In genomic region chr11:60253546-60253945, GRCm38 (mm10) we compare ENCODE assay signal across 18 mouse cellular contexts. TPM values are rescaled to one million over a fixed set of nuclear protein-coding genes. Genes with fewer than 3 reads are reported as not detected.
DNase-seq lines count a peak whose midpoint lies in the region; ATAC-seq and TF ChIP-seq lines count a peak whose summit lies in the region.
"Had no signal": no experiment of that assay in that cellular context is flagged by ENCODE, and none has a peak within 500 bp of the region (broad histone marks: within the 10 kb centered on the region; RNA-seq: fewer than 3 reads in every experiment).

No protein-coding gene starts in this region.

- no peak overlapping the region for H3K4me2 ChIP-seq in neural tube, embryonic 15.5 days
- H3K4me2 ChIP-seq: kidney, embryonic 15.5 days; limb, embryonic 13.5 days; neural tube, embryonic 13.5 days had no signal

- no peak for TF ChIP-seq CTCF in gastrocnemius, adult 2 months (IDR thresholded peaks at IDR 0.05)
- TF ChIP-seq CTCF in kidney, adult 2 months (conservative IDR thresholded peaks at IDR 0.05; ENCODE audit: insufficient read depth, insufficient read length, low read depth, low read length) = no peak

- no peak for TF ChIP-seq POLR2A in kidney, adult 2 months (IDR thresholded peaks at IDR 0.05; ENCODE audit: low read depth, low read length)

- H3K27ac ChIP-seq in gastrocnemius, adult 2 months = peak overlapping the region; percentile 24
- H3K27ac ChIP-seq in kidney, adult 2 months (ENCODE audit: insufficient read depth, low read depth, low read length) = no peak overlapping the region
- no peak overlapping the region for H3K27ac ChIP-seq in neural tube, embryonic 15.5 days (replicated peaks)
- H3K27ac ChIP-seq: hindbrain, embryonic 10.5 days; kidney, embryonic 15.5 days; limb, embryonic 13.5 days; midbrain, embryonic 10.5 days; neural tube, embryonic 13.5 days had no signal

- 86% methylated on average over 2 of the region's 2 CpGs for WGBS in kidney, adult 2 months
- WGBS in neural tube, embryonic 15.5 days = 94% methylated on average over 2 of the region's 2 CpGs

- DNase-seq in gastrocnemius, adult 2 months = no peak
- no peak for DNase-seq in gastrocnemius, postnatal 36 days
- DNase-seq in kidney, adult 2 months = peak; percentile 25
- DNase-seq in kidney, postnatal 14 days = no peak
- DNase-seq in adrenal gland, adult 2 months = peak; percentile 74
- DNase-seq in heart, postnatal 4 days = peak; percentile 29
- DNase-seq in cerebellum, postnatal 10 days = no peak
- DNase-seq: cerebellum, postnatal 36 days; forebrain, postnatal 0 days; right cerebral cortex, postnatal 4 days; thymus, adult 2 months had no signal

- no peaks in the 10 kb centered on the region for H3K27me3 ChIP-seq in kidney, adult 2 months (replicated peaks; ENCODE audit: control insufficient read depth, insufficient read depth, low read length)
- H3K27me3 ChIP-seq in neural tube, embryonic 15.5 days (replicated peaks) = no peaks in the 10 kb centered on the region
- H3K27me3 ChIP-seq: kidney, embryonic 15.5 days; limb, embryonic 13.5 days; neural tube, embryonic 13.5 days had no signal

- peaks cover 7% of the 10 kb centered on the region for H3K4me1 ChIP-seq in kidney, adult 2 months (ENCODE audit: control insufficient read depth, insufficient read depth, low read length)
- peaks cover 24% of the 10 kb centered on the region for H3K4me1 ChIP-seq in neural tube, embryonic 15.5 days

- no peak overlapping the region for H3K9ac ChIP-seq in neural tube, embryonic 15.5 days (replicated peaks)
- H3K9ac ChIP-seq: forebrain, postnatal 0 days; kidney, embryonic 15.5 days; limb, embryonic 13.5 days; neural tube, embryonic 13.5 days had no signal

- H3K4me3 ChIP-seq in gastrocnemius, adult 2 months = no peak overlapping the region
- H3K4me3 ChIP-seq in kidney, adult 2 months (ENCODE audit: insufficient read depth, low read depth, low read length) = no peak overlapping the region
- H3K4me3 ChIP-seq in neural tube, embryonic 15.5 days (replicated peaks) = no peak overlapping the region
- H3K4me3 ChIP-seq: embryonic facial prominence, embryonic 10.5 days; hindbrain, embryonic 10.5 days; kidney, embryonic 15.5 days; limb, embryonic 13.5 days; midbrain, embryonic 10.5 days; neural tube, embryonic 13.5 days had no signal

- intact Hi-C loops in gastrocnemius, adult 2 months (cut with DNase I) = no loop called here
- intact Hi-C loops in gastrocnemius, postnatal 36 days (cut with DNase I) = loop anchor here (5.0 kb wide), 2 partner anchors 39 to 159 kb away; no protein-coding TSS in a partner anchor

- no peak for ATAC-seq in neural tube, embryonic 15.5 days (ENCODE audit: low FRiP score)
- ATAC-seq: forebrain, postnatal 0 days had no signal

- no peaks in the 10 kb centered on the region for H3K9me3 ChIP-seq in neural tube, embryonic 15.5 days (replicated peaks)
- H3K9me3 ChIP-seq: embryonic facial prominence, embryonic 10.5 days; hindbrain, embryonic 10.5 days; kidney, embryonic 15.5 days; midbrain, embryonic 10.5 days; neural tube, embryonic 13.5 days had no signal

- H3K36me3 ChIP-seq in kidney, adult 2 months (ENCODE audit: control insufficient read depth, insufficient read depth, low read length) = no peaks in the 10 kb centered on the region; the same call in 1 of the 2 replicates
- H3K36me3 ChIP-seq in neural tube, embryonic 15.5 days = peaks cover 21% of the 10 kb centered on the region

RNA-seq across cellular contexts. Expression of gene Srebf1, which starts 31.2 kb away (rescaled TPM):
- 10 to 100 TPM; 27.5 to 43.4 TPM for total RNA-seq in gastrocnemius, adult 2 months (2021)
- 10 to 100 TPM; 18.4 to 21.0 TPM for total RNA-seq in gastrocnemius, postnatal 36 days (2021)
- polyA plus RNA-seq in kidney, adult 2 months (2012; rRNA removed) = 89.1 and 123 TPM in 2 replicates
- total RNA-seq in adrenal gland, adult 2 months (2021) = 100 to 1,000 TPM; 201 to 250 TPM
- 661 and 745 TPM in 2 replicates for polyA plus RNA-seq in adrenal gland, adult 2 months (2012; rRNA removed)
- 10 to 100 TPM; 35.8 to 50.8 TPM for total RNA-seq in heart, postnatal 4 days (2021)
- 44.2 and 50.0 TPM in 2 replicates for polyA plus RNA-seq in neural tube, embryonic 15.5 days (2015; fragmentation: Nextera tagmentation; extraction: Ambion mirVana)

Comparison
In these comparisons a context has a peak if more than half of its experiments do, and no peak if none do; other contexts are left out.
1. DNase-seq: peak in kidney, adult 2 months (single experiment), adrenal gland, adult 2 months (single experiment) and heart, postnatal 4 days (single experiment); none in gastrocnemius, adult 2 months (single experiment), gastrocnemius, postnatal 36 days (0 of 2), kidney, postnatal 14 days (single experiment) and cerebellum, postnatal 10 days (0 of 2).